ENCODE assay signal across 16 mouse cellular contexts in genomic region chr3:56188238-56188637, GRCm38 (mm10).
"Had no signal": no experiment of that assay in that cellular context is flagged by ENCODE, and none has a peak within 500 bp of the region (broad histone marks: within the 10 kb centered on the region; RNA-seq: fewer than 3 reads in every experiment).

No protein-coding gene starts in this region.

- H3K27ac ChIP-seq: neural tube, embryonic 13.5 days; neural tube, embryonic 15.5 days; stomach, embryonic 15.5 days; stomach, postnatal 0 days had no signal

- H3K9me3 ChIP-seq: neural tube, embryonic 13.5 days; neural tube, embryonic 15.5 days; stomach, embryonic 15.5 days had no signal

- H3K9ac ChIP-seq: neural tube, embryonic 13.5 days; neural tube, embryonic 15.5 days; stomach, embryonic 15.5 days had no signal

- H3K27me3 ChIP-seq: neural tube, embryonic 13.5 days; neural tube, embryonic 15.5 days; stomach, embryonic 15.5 days had no signal

- DNase-seq: retina, postnatal 1 day; right cerebral cortex, adult 18-20 months; right cerebral cortex, postnatal 14 days; right cerebral cortex, postnatal 25 days; right cerebral cortex, postnatal 4 days; spleen, adult 18-20 months; thymus, adult 18-20 months; thymus, adult 2 months; thymus, postnatal 14 days; thymus, postnatal 25 days; thymus, postnatal 36 days; thymus, postnatal 4 days had no signal

- H3K4me3 ChIP-seq: neural tube, embryonic 13.5 days; neural tube, embryonic 15.5 days; stomach, embryonic 15.5 days had no signal

- H3K36me3 ChIP-seq: neural tube, embryonic 13.5 days; neural tube, embryonic 15.5 days; stomach, embryonic 15.5 days had no signal

- H3K4me1 ChIP-seq: stomach, embryonic 15.5 days had no signal
